Mouse (Mus musculus) lung, embryonic 15.5 days (tissue): ENCODE data around the gene Cep55. TPM values are rescaled to one million over a fixed set of nuclear protein-coding genes. Genes with fewer than 3 reads are reported as not detected.

Experiments used
- ATAC-seq: fragments of 200-750 bp; cut with Nextera tagmentation; 2 replicates; pipeline ENCODE4 v1.8.0; 2017; ENCODE audit warnings: moderate number of reproducible peaks, borderline replicate concordance; ENCODE audit not compliant: low FRiP score, low TSS enrichment; ENCODE audit errors: extremely low read depth
- H3K27ac ChIP-seq: fragments of 300-500 bp; sonication (generic); 2 replicates; pipeline ENCODE4 v1.5.1; 2015; ENCODE audit warnings: moderate library complexity, mild to moderate bottlenecking, inconsistent platforms
- H3K27me3 ChIP-seq: fragments of 300-500 bp; sonication (generic); 2 replicates; pipeline ENCODE4 v1.6.1; 2015; ENCODE audit warnings: inconsistent platforms
- H3K36me3 ChIP-seq: fragments of 300-500 bp; sonication (generic); 2 replicates; pipeline ENCODE4 v1.6.1; 2015; ENCODE audit warnings: inconsistent platforms
- H3K4me1 ChIP-seq: fragments of 300-500 bp; sonication (generic); 2 replicates; pipeline ENCODE4 v1.6.1; 2015; ENCODE audit warnings: inconsistent platforms
- H3K4me2 ChIP-seq: fragments of 300-500 bp; sonication (generic); 2 replicates; pipeline ENCODE4 v1.6.1; 2015; ENCODE audit warnings: inconsistent platforms, mild to moderate bottlenecking, moderate library complexity
- H3K4me3 ChIP-seq: fragments of 300-500 bp; sonication (generic); 2 replicates; pipeline ENCODE4 v1.5.1; 2015; ENCODE audit warnings: mild to moderate bottlenecking, inconsistent platforms
- H3K9ac ChIP-seq: fragments of 300-500 bp; sonication (generic); 2 replicates; pipeline ENCODE4 v1.6.1; 2015; ENCODE audit warnings: inconsistent platforms
- H3K9me3 ChIP-seq: fragments of 300-500 bp; sonication (generic); 2 replicates; pipeline ENCODE4 v1.6.1; 2016; ENCODE audit warnings: inconsistent platforms
- WGBS: fragments of 180-500 bp; shearing (Covaris S2); methylation state at CpG from one replicate; pipeline ENCODE4 v1.1.7; 2015; 5-methylcytosine and 5-hydroxymethylcytosine counted together
- polyA plus RNA-seq: library from polyadenylated mRNA; unstranded; fragments of >200 nt; fragmentation: Nextera tagmentation; extraction: Ambion mirVana; gene quantifications from 2 replicates; pipeline ENCODE4 v1.2.1, GENCODE M21; 2015

Cep55 gene
- polyA plus RNA-seq, 1 experiment from 2014 or later = 43.7 TPM

- H3K4me3 ChIP-seq = no peak overlapping the region
- peaks cover 72% of the 10 kb centered on the region for H3K4me1 ChIP-seq
- peak overlapping the region; percentile 41 for H3K4me2 ChIP-seq
- 39% methylated on average over 3 of the region's 3 CpGs for WGBS
- peak overlapping the region; percentile 94 for H3K27ac ChIP-seq
- 0 out of 2 replicates have a peak overlapping the region, but pooled peaks have one; percentile 25 for H3K9ac ChIP-seq
- no peaks in the 10 kb centered on the region for H3K36me3 ChIP-seq
- H3K27me3 ChIP-seq = no peaks in the 10 kb centered on the region
- no peaks in the 10 kb centered on the region for H3K9me3 ChIP-seq
- ATAC-seq = peak; percentile 50; the same call in 1 of the 2 replicates
Measured at GRCm38 (mm10) chr19:38029292-38029691, 25.5 kb upstream of the Cep55 start.

GRCm38 (mm10) chr19:38029871-38030270 is 24.9 kb upstream of the Cep55 start:
- Histone ChIP-seq H3K27me3 (no peaks in the 10 kb centered on the region), H3K4me3 (peak overlapping the region; percentile 13; the same call in 1 of the 2 replicates), H3K27ac (peak overlapping the region; percentile 94), H3K4me1 (peaks cover 66% of the 10 kb centered on the region), H3K9ac (peak overlapping the region; percentile 32; the same call in 1 of the 2 replicates), H3K4me2 (peak overlapping the region; percentile 41), H3K9me3 (no peaks in the 10 kb centered on the region), H3K36me3 (no peaks in the 10 kb centered on the region)
- no peak for ATAC-seq
- 11% methylated on average over 2 of the region's 3 CpGs for WGBS

- no peaks in the 10 kb centered on the region for H3K36me3 ChIP-seq
- ATAC-seq = peak; percentile 36; the same call in 1 of the 2 replicates
- H3K9ac ChIP-seq = peak overlapping the region; percentile 32; the same call in 1 of the 2 replicates
- peak overlapping the region; percentile 94 for H3K27ac ChIP-seq
- peak overlapping the region; percentile 13 for H3K4me3 ChIP-seq
- H3K9me3 ChIP-seq = no peaks in the 10 kb centered on the region
- peaks cover 60% of the 10 kb centered on the region for H3K4me1 ChIP-seq
- no peaks in the 10 kb centered on the region for H3K27me3 ChIP-seq
- WGBS = 0% methylated on average over 9 of the region's 23 CpGs
- H3K4me2 ChIP-seq = peak overlapping the region; percentile 41
Measured at GRCm38 (mm10) chr19:38030673-38031137, 24.1 kb upstream of the Cep55 start.

- Histone ChIP-seq H3K9ac (no peak overlapping the region), H3K27me3 (no peaks in the 10 kb centered on the region), H3K4me2 (peak overlapping the region; percentile 14; the same call in 1 of the 2 replicates), H3K27ac (peak overlapping the region; percentile 16; the same call in 1 of the 2 replicates), H3K4me3 (no peak overlapping the region), H3K4me1 (peaks cover 59% of the 10 kb centered on the region), H3K9me3 (no peaks in the 10 kb centered on the region), H3K36me3 (no peaks in the 10 kb centered on the region)
- no peak for ATAC-seq
- WGBS = 51% methylated on average over 9 of the region's 9 CpGs
Measured at GRCm38 (mm10) chr19:38031144-38031543, 23.7 kb upstream of the Cep55 start.

GRCm38 (mm10) chr19:38032993-38033734 is 21.6 kb upstream of the Cep55 start:
- H3K4me3 ChIP-seq = no peak overlapping the region
- H3K27me3 ChIP-seq = no peaks in the 10 kb centered on the region
- WGBS = 70% methylated on average over 15 of the region's 15 CpGs
- no peak overlapping the region for H3K4me2 ChIP-seq
- no peak for ATAC-seq
- H3K4me1 ChIP-seq = peaks cover 45% of the 10 kb centered on the region
- no peak overlapping the region for H3K27ac ChIP-seq
- no peak overlapping the region for H3K9ac ChIP-seq
- H3K9me3 ChIP-seq = no peaks in the 10 kb centered on the region
- no peaks in the 10 kb centered on the region for H3K36me3 ChIP-seq

- Histone ChIP-seq H3K27ac (no peak overlapping the region), H3K9me3 (no peaks in the 10 kb centered on the region), H3K9ac (no peak overlapping the region), H3K27me3 (no peaks in the 10 kb centered on the region), H3K36me3 (no peaks in the 10 kb centered on the region), H3K4me3 (no peak overlapping the region), H3K4me1 (peaks cover 43% of the 10 kb centered on the region), H3K4me2 (no peak overlapping the region)
- WGBS = 76% methylated on average over 2 of the region's 2 CpGs
- no peak for ATAC-seq
Measured at GRCm38 (mm10) chr19:38033735-38034057, 21.1 kb upstream of the Cep55 start.

GRCm38 (mm10) chr19:38034696-38035095 is 20.1 kb upstream of the Cep55 start:
- Histone ChIP-seq H3K4me2 (no peak overlapping the region), H3K4me3 (no peak overlapping the region), H3K27ac (no peak overlapping the region), H3K4me1 (peaks cover 33% of the 10 kb centered on the region), H3K9ac (no peak overlapping the region), H3K27me3 (no peaks in the 10 kb centered on the region), H3K36me3 (no peaks in the 10 kb centered on the region), H3K9me3 (no peaks in the 10 kb centered on the region)
- WGBS = 63% methylated on average over 2 of the region's 2 CpGs
- no peak for ATAC-seq

GRCm38 (mm10) chr19:38035766-38036165 is 19.0 kb upstream of the Cep55 start:
- ATAC-seq = no peak
- 32% methylated on average over 2 of the region's 2 CpGs for WGBS
- no peak overlapping the region for H3K27ac ChIP-seq

GRCm38 (mm10) chr19:38038267-38038666 is 16.5 kb upstream of the Cep55 start:
- Histone ChIP-seq H3K27ac (no peak overlapping the region), H3K36me3 (no peaks in the 10 kb centered on the region), H3K4me3 (no peak overlapping the region), H3K4me2 (no peak overlapping the region), H3K27me3 (no peaks in the 10 kb centered on the region), H3K9me3 (no peaks in the 10 kb centered on the region), H3K4me1 (peaks cover 33% of the 10 kb centered on the region), H3K9ac (no peak overlapping the region)
- ATAC-seq = no peak
- 36% methylated on average over 2 of the region's 2 CpGs for WGBS

More at GRCm38 (mm10) chr19:38035766-38036165, 19.0 kb upstream of the Cep55 start:
- Histone ChIP-seq H3K4me2 (no peak overlapping the region), H3K4me1 (peaks cover 30% of the 10 kb centered on the region), H3K36me3 (no peaks in the 10 kb centered on the region), H3K4me3 (no peak overlapping the region), H3K9ac (no peak overlapping the region), H3K9me3 (no peaks in the 10 kb centered on the region), H3K27me3 (no peaks in the 10 kb centered on the region)

- ATAC-seq = peak; percentile 44; the same call in 1 of the 2 replicates
- no peaks in the 10 kb centered on the region for H3K9me3 ChIP-seq
- no peaks in the 10 kb centered on the region for H3K27me3 ChIP-seq
- WGBS = 3% methylated on average over 5 of the region's 5 CpGs
- H3K36me3 ChIP-seq = no peaks in the 10 kb centered on the region
- peak overlapping the region; percentile 84 for H3K4me2 ChIP-seq
- peak overlapping the region; percentile 47 for H3K4me3 ChIP-seq
- H3K27ac ChIP-seq = peak overlapping the region; percentile 85
- peaks cover 30% of the 10 kb centered on the region for H3K4me1 ChIP-seq
- peak overlapping the region; percentile 48 for H3K9ac ChIP-seq
Measured at GRCm38 (mm10) chr19:38042261-38042722, 12.5 kb upstream of the Cep55 start.

- Histone ChIP-seq H3K36me3 (no peaks in the 10 kb centered on the region), H3K9me3 (no peaks in the 10 kb centered on the region), H3K4me3 (peak within 1 kb of the TSS; percentile 47), H3K4me1 (peaks cover 22% of the 10 kb centered on the region), H3K27ac (peak within 1 kb of the TSS; percentile 85), H3K4me2 (peak within 1 kb of the TSS; percentile 84), H3K9ac (peak within 1 kb of the TSS; percentile 48), H3K27me3 (no peaks in the 10 kb centered on the region)
- ATAC-seq = peak; percentile 86; the same call in 1 of the 2 replicates
- WGBS = 0% methylated on average over 28 of the region's 28 CpGs
Measured at GRCm38 (mm10) chr19:38043281-38043981, 11.4 kb upstream of the Cep55 start, which contains the start of gene Myof. TSS of gene Myof (minus strand) at chr19:38043577.

- Histone ChIP-seq H3K9ac (no peak overlapping the region), H3K27ac (no peak overlapping the region), H3K36me3 (no peaks in the 10 kb centered on the region), H3K27me3 (no peaks in the 10 kb centered on the region), H3K4me2 (no peak overlapping the region), H3K9me3 (no peaks in the 10 kb centered on the region), H3K4me1 (peaks cover 21% of the 10 kb centered on the region), H3K4me3 (no peak overlapping the region)
- no peak for ATAC-seq
- WGBS = 83% methylated on average over 3 of the region's 3 CpGs
Measured at GRCm38 (mm10) chr19:38045198-38045597, 9.6 kb upstream of the Cep55 start.
